Mouse (Mus musculus): ENCODE data around the gene Ccdc120. TPM values are rescaled to one million over a fixed set of nuclear protein-coding genes. Genes with fewer than 3 reads are reported as not detected.
A peak's percentile ranks its signal among the peaks of the same experiment; 100 is the strongest.

Gene Ccdc120
- polyA plus RNA-seq, 1 experiment from 2014 or later = 25.3 TPM

GRCm38 (mm10) chrX:7765764-7766163, 15.1 kb upstream of the Ccdc120 start:
- no peaks in the 10 kb centered on the region for H3K27me3 ChIP-seq (ENCODE audit: insufficient read depth, low read length)
- TF ChIP-seq CTCF (IDR thresholded peaks at IDR 0.05; ENCODE audit: low read depth) = no peak
- peak; percentile 75 for DNase-seq
- no peaks in the 10 kb centered on the region for H3K9me3 ChIP-seq (ENCODE audit: low read depth, low read length)
- peak; percentile 61; the same call in 1 of the 2 replicates for ATAC-seq (ENCODE audit: insufficient read depth)
- peak overlapping the region; percentile 24; the same call in 1 of the 2 replicates for H3K27ac ChIP-seq (ENCODE audit: low read depth)
- 11% methylated on average over 11 of the region's 11 CpGs for WGBS
- peak overlapping the region; percentile 64; the same call in 1 of the 2 replicates for H3K4me3 ChIP-seq (ENCODE audit: low read depth, low read length)
- H3K9ac ChIP-seq = no peak overlapping the region; the same call in 1 of the 2 replicates
- H3K4me2 ChIP-seq = peak overlapping the region; percentile 69
- peaks cover 44% of the 10 kb centered on the region for H3K36me3 ChIP-seq (ENCODE audit: insufficient read depth)
- H3K4me1 ChIP-seq (ENCODE audit: insufficient read depth) = no peaks in the 10 kb centered on the region

- peak overlapping the region; percentile 69 for H3K4me2 ChIP-seq
- peak overlapping the region; percentile 24; the same call in 1 of the 2 replicates for H3K27ac ChIP-seq (ENCODE audit: low read depth)
- no peak overlapping the region; the same call in 1 of the 2 replicates for H3K9ac ChIP-seq
- DNase-seq (no peak), ATAC-seq (ENCODE audit: insufficient read depth) (no peak)
- peak overlapping the region; percentile 64 for H3K4me3 ChIP-seq (ENCODE audit: low read depth, low read length)
- no peaks in the 10 kb centered on the region for H3K27me3 ChIP-seq (ENCODE audit: insufficient read depth, low read length)
- WGBS = 17% methylated on average over 13 of the region's 13 CpGs
- no peak for TF ChIP-seq CTCF (IDR thresholded peaks at IDR 0.05; ENCODE audit: low read depth)
- H3K36me3 ChIP-seq (ENCODE audit: insufficient read depth) = peaks cover 39% of the 10 kb centered on the region
- H3K4me1 ChIP-seq (ENCODE audit: insufficient read depth) = no peaks in the 10 kb centered on the region
- H3K9me3 ChIP-seq (ENCODE audit: low read depth, low read length) = no peaks in the 10 kb centered on the region
Measured at GRCm38 (mm10) chrX:7765281-7765670, 14.6 kb upstream of the Ccdc120 start.

DNA sequence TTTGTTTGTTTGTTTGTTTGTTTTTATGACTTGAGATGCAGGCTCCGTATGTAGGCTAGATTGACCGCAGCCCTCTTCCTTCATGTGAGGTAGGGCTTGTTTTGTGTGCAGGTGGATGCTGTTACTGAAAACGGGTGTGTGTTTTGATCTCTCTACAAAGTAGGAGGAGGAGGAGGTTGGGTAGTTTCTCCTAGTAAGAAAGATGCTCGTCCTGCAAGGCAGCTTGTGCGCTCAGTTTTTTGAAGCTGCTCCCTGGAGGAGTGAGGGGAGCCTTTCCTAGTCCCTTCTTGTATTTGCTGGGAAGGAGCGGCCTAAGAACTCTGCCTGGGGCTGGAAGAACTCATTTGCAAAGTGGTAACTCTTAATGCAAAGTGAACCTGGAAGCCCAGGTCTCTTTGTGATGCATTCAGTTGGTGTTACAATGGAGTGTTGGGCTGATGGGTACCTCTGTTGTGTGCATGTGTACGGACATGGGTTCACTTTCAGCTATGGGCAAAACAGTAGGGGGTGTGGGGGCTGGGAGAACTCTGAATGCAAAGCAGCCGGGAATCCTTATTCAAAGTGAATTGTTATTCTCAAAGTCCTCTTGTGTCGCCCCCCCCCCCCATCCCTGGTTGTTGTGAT, 14.1 kb upstream of the Ccdc120 start:
- Histone ChIP-seq H3K4me2 (peak overlapping the region; percentile 69), H3K27me3 (ENCODE audit: insufficient read depth, low read length) (no peaks in the 10 kb centered on the region), H3K4me3 (ENCODE audit: low read depth, low read length) (peak overlapping the region; percentile 64), H3K9ac (no peak overlapping the region; the same call in 1 of the 2 replicates), H3K9me3 (ENCODE audit: low read depth, low read length) (no peaks in the 10 kb centered on the region), H3K4me1 (ENCODE audit: insufficient read depth) (no peaks in the 10 kb centered on the region), H3K36me3 (ENCODE audit: insufficient read depth) (peaks cover 34% of the 10 kb centered on the region), H3K27ac (ENCODE audit: low read depth) (no peak overlapping the region)
- 23% methylated on average over 9 of the region's 9 CpGs for WGBS
- no peak for ATAC-seq (ENCODE audit: insufficient read depth)
- no peak for TF ChIP-seq CTCF (IDR thresholded peaks at IDR 0.05; ENCODE audit: low read depth)
- no peak for DNase-seq

DNA sequence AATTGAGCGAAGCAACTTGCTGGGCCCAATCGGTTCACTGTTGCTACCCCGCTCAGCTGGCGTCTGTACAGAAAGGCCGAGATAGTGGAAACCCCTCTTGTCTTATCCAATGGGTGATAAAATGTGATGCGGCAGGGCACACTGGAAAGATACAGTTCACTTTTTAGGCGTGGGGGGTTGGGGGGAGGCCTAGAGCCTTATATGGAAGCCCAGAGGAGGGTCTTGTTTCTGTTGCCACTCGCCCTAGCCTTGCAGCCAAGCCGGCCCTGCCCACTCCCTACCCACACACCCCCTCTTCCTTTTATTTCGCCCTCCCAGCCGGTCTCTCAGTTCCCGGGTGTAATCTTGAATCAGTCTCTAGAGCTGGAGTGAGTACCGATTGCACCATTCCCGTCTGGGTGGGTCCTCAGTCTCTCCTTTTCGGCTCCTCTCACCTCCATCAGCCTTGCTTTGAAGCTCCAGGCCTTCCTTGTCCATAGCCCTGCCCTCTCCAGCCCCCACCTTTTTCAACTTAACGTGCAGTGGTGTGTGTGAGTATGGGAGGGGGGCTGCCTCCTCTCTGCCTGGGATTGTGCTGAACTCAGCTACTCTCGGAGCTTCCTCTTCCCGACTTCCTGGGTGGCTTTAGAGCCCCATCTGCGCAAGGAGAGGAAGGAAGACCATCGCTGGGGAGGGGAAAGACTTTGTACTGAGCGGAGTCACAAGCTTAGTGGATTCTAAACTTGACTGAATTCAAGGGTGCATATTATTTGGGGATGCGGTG, 13.1 kb upstream of the Ccdc120 start:
- TF ChIP-seq CTCF (IDR thresholded peaks at IDR 0.05; ENCODE audit: low read depth) = no peak
- Histone ChIP-seq H3K36me3 (ENCODE audit: insufficient read depth) (peaks cover 28% of the 10 kb centered on the region), H3K27me3 (ENCODE audit: insufficient read depth, low read length) (no peaks in the 10 kb centered on the region), H3K9me3 (ENCODE audit: low read depth, low read length) (no peaks in the 10 kb centered on the region), H3K4me2 (peak overlapping the region; percentile 69), H3K4me1 (ENCODE audit: insufficient read depth) (no peaks in the 10 kb centered on the region), H3K9ac (peak overlapping the region; percentile 67), H3K27ac (ENCODE audit: low read depth) (peak overlapping the region; percentile 75; the same call in 1 of the 2 replicates), H3K4me3 (ENCODE audit: low read depth, low read length) (peak overlapping the region; percentile 64)
- peak; percentile 49 for DNase-seq
- peak; percentile 30; the same call in 1 of the 2 replicates for ATAC-seq (ENCODE audit: insufficient read depth)
- 9% methylated on average over 22 of the region's 22 CpGs for WGBS

DNA sequence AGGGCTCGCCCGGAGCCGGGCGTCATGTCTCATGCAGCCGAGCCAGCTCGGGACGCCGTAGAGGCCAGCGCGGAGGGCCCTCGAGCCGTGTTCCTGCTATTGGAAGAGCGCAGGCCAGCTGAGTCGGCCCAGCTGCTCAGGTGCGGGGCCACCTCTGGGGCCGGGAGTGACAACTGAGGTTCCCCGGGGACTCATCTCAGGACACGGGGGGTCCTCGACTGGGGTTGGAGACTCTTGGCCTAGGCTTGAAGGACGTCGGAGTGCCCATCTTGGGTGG, 12.2 kb upstream of the Ccdc120 start:
- peak overlapping the region; percentile 69 for H3K4me2 ChIP-seq
- no peak for TF ChIP-seq CTCF (IDR thresholded peaks at IDR 0.05; ENCODE audit: low read depth)
- peak overlapping the region; percentile 67 for H3K9ac ChIP-seq
- no peak for DNase-seq
- H3K9me3 ChIP-seq (ENCODE audit: low read depth, low read length) = no peaks in the 10 kb centered on the region
- 14% methylated on average over 21 of the region's 21 CpGs for WGBS
- no peaks in the 10 kb centered on the region for H3K4me1 ChIP-seq (ENCODE audit: insufficient read depth)
- peaks cover 18% of the 10 kb centered on the region for H3K36me3 ChIP-seq (ENCODE audit: insufficient read depth)
- ATAC-seq (ENCODE audit: insufficient read depth) = no peak; the same call in 1 of the 2 replicates
- H3K4me3 ChIP-seq (ENCODE audit: low read depth, low read length) = peak overlapping the region; percentile 64
- H3K27me3 ChIP-seq (ENCODE audit: insufficient read depth, low read length) = no peaks in the 10 kb centered on the region
- H3K27ac ChIP-seq (ENCODE audit: low read depth) = peak overlapping the region; percentile 75

DNA sequence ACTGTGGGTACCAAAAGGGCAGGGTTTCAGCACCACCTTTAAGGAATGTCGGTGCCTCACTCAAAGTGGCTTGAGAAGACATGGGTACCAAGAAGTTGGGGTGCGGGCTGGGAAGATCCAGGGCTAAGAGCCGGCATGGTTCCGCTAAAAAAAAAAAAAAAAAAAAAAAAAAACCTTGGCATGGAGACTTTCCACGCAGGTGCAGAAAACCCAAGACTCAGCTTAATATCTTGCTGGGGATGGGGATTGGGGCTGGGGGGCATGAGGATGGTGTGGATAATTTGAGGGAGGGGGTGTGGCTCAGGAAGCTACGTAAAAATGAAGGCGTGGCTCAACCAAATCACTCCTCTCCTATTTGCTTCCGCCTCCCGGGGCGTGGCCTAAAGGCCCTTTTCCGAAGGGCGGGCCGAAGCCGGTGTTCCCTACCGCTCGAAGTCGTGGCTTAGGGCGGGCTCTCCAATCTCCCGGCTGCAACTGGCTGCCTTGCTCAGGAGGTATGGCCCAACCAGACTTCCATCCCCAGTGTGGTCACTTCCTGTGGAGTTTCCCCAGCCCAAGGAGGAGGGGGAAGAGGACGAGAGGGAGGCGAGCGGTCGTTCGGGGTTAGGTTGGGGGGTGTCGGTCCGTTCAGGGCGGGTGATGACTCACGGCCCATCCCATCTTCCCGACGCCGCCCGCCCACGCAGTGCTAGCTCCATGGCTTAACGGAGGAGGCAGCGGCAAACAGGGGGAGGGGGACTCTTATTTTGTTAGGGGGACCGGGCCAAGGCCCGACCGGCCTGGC, 11.6 kb upstream of the Ccdc120 start, which contains the start of gene Tfe3:
Gene Tfe3 (plus strand): TSS at position 424 of the 784 bp plus-strand sequence.
- peak within 1 kb of the TSS; percentile 75 for H3K27ac ChIP-seq (ENCODE audit: low read depth)
- no peaks in the 10 kb centered on the region for H3K27me3 ChIP-seq (ENCODE audit: insufficient read depth, low read length)
- TF ChIP-seq CTCF (IDR thresholded peaks at IDR 0.05; ENCODE audit: low read depth) = no peak
- H3K4me1 ChIP-seq (ENCODE audit: insufficient read depth) = no peaks in the 10 kb centered on the region
- 10% methylated on average over 32 of the region's 38 CpGs for WGBS
- peaks cover 13% of the 10 kb centered on the region for H3K36me3 ChIP-seq (ENCODE audit: insufficient read depth)
- H3K9me3 ChIP-seq (ENCODE audit: low read depth, low read length) = no peaks in the 10 kb centered on the region
- DNase-seq (peak; percentile 94), ATAC-seq (ENCODE audit: insufficient read depth) (peak; percentile 97)
- peak within 1 kb of the TSS; percentile 67 for H3K9ac ChIP-seq
- peak within 1 kb of the TSS; percentile 64 for H3K4me3 ChIP-seq (ENCODE audit: low read depth, low read length)
- peak within 1 kb of the TSS; percentile 69 for H3K4me2 ChIP-seq

Measured in lung, embryonic 14.5 days (tissue).